Mouse (Mus musculus) right cerebral cortex, postnatal 36 days (tissue): ENCODE measurements around the gene Prdm9.

ENCODE experiments used
- DNase-seq, 2 experiments: peaks; one replicate each; pipeline ENCODE4 v3.0.0; 2022; ENCODE audit warnings: low spot score in 2 of 2, mixed read lengths in 1 of 2

Prdm9 gene

GRCm38 (mm10) chr17:15527811-15528136, 36.4 kb downstream of the Prdm9 start:
- DNase-seq, result no peak

GRCm38 (mm10) chr17:15526986-15527810, 37.0 kb downstream of the Prdm9 start, which contains the start of gene Pdcd2:
TSS of gene Pdcd2 (minus strand) at chr17:15527301.
- DNase-seq, result peak; percentile 88 to 93

- DNase-seq, result no peak
Measured at GRCm38 (mm10) chr17:15526304-15526703, 37.9 kb downstream of the Prdm9 start.

- DNase-seq, result no peak
Measured at GRCm38 (mm10) chr17:15518766-15519165, 45.4 kb downstream of the Prdm9 start.

- no peak for DNase-seq
Measured at GRCm38 (mm10) chr17:15518186-15518585, 46.0 kb downstream of the Prdm9 start.

GRCm38 (mm10) chr17:15517776-15518175, 46.4 kb downstream of the Prdm9 start:
- no peak for DNase-seq

- DNase-seq, result no peak
Measured at GRCm38 (mm10) chr17:15510694-15511093, 53.5 kb downstream of the Prdm9 start.

- DNase-seq, result peak; percentile 98
Measured at GRCm38 (mm10) chr17:15499656-15500394, 64.3 kb downstream of the Prdm9 start, which contains the start of the genes Psmb1 and Tbp. TSS of gene Psmb1 (minus strand) at chr17:15499751. TSS of gene Tbp (plus strand) at chr17:15499888.

- DNase-seq, result no peak
Measured at GRCm38 (mm10) chr17:15498753-15499113, 65.4 kb downstream of the Prdm9 start.

- DNase-seq, result peak; percentile 93 to 94
Measured at GRCm38 (mm10) chr17:15497882-15498752, 66.0 kb downstream of the Prdm9 start.
